Mouse (Mus musculus) liver, embryonic 13.5 days (tissue): ENCODE results near the gene Trim46. TPM values are rescaled to one million over a fixed set of nuclear protein-coding genes. Genes with fewer than 3 reads are reported as not detected.

Source experiments
- ATAC-seq: fragments of 200-750 bp; cut with Nextera tagmentation; 2 replicates; pipeline ENCODE4 v1.8.0; 2017; ENCODE audit warnings: low read depth, mild to moderate bottlenecking, moderate number of reproducible peaks, moderate library complexity
- DNase-seq: peaks from one replicate; pipeline ENCODE4 v3.0.0; 2022
- H3K27ac ChIP-seq: fragments of 300-500 bp; sonication (generic); 2 replicates; pipeline ENCODE4 v1.5.1; 2015; ENCODE audit warnings: moderate library complexity, mild to moderate bottlenecking, inconsistent platforms
- H3K27me3 ChIP-seq: fragments of 300-500 bp; sonication (generic); 2 replicates; pipeline ENCODE4 v1.6.1; 2015; ENCODE audit warnings: mild to moderate bottlenecking, inconsistent platforms
- H3K36me3 ChIP-seq: fragments of 300-500 bp; sonication (generic); 2 replicates; pipeline ENCODE4 v1.6.1; 2015; ENCODE audit warnings: mild to moderate bottlenecking, inconsistent platforms
- H3K4me1 ChIP-seq: fragments of 300-500 bp; sonication (generic); replicated peaks from 2 replicates; pipeline ENCODE4 v1.6.1; 2015; ENCODE audit warnings: inconsistent platforms
- H3K4me2 ChIP-seq: fragments of 300-500 bp; sonication (generic); 2 replicates; pipeline ENCODE4 v1.6.1; 2015; ENCODE audit warnings: inconsistent platforms, mild to moderate bottlenecking, moderate library complexity
- H3K4me3 ChIP-seq: fragments of 300-500 bp; sonication (generic); replicated peaks from 2 replicates; pipeline ENCODE4 v1.5.1; 2015; ENCODE audit warnings: mild to moderate bottlenecking, inconsistent platforms
- H3K9ac ChIP-seq: fragments of 300-500 bp; sonication (generic); 2 replicates; pipeline ENCODE4 v1.6.1; 2015; ENCODE audit warnings: mild to moderate bottlenecking, inconsistent platforms
- H3K9me3 ChIP-seq: fragments of 300-500 bp; sonication (generic); replicated peaks from 2 replicates; pipeline ENCODE4 v1.6.1; 2016; ENCODE audit warnings: inconsistent platforms
- WGBS: fragments of 180-500 bp; shearing (Covaris S2); methylation state at CpG from one replicate; pipeline ENCODE4 v1.1.7; 2015; ENCODE audit not compliant: insufficient replicate concordance; 5-methylcytosine and 5-hydroxymethylcytosine counted together
- polyA plus RNA-seq: library from polyadenylated mRNA; unstranded; fragments of >200 nt; fragmentation: Nextera tagmentation; extraction: Ambion mirVana; gene quantifications from 2 replicates; pipeline ENCODE4 v1.2.1, GENCODE M21; 2015

The Trim46 gene
- 0.14 and 0.23 TPM in 2 replicates for polyA plus RNA-seq

DNA sequence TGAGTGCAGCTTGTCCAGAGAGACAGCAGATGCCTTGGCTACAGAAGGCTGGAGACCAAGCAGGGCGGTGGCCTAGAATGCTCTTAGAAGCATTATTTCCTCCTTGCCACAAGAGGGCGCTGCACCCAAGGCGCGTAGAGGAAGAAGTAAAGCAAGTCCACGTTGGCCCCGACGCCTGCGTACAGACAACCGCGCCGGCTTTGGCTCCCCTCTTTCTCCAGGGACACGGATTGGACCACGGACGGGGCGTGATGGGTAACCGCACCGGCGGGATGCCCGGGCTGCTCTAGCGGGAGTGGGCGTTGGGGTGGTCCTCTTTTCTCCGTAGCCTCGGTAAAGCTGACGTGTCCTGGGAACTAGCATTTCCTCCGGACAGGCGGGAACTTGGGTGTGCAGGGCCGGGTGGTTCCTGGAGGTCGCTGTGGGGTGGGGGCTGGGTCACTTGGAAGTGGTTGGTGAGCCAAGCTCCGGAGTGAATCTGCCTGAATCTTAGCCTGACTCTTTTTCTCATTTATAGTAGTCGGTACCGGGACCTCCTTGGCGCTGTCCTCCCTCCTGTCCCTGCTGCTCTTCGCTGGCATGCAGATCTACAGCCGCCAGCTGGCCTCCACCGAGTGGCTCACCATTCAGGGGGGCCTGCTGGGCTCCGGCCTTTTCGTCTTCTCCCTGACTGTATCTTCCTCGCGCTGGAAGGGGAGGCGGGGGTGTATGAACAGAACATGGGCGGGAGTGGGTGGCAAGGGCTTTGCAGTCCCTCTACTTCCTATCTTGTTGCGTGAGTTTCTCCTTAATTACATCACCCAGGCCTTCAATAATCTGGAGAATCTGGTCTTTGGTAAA is at the start of gene Trim46:
Trim46 (minus strand) TSS at position 49 of the 840 bp plus-strand sequence.
- Histone ChIP-seq H3K4me3 (peak within 1 kb of the TSS; percentile 71), H3K27ac (peak within 1 kb of the TSS; percentile 35), H3K9ac (peak within 1 kb of the TSS; percentile 76), H3K4me1 (peaks cover 65% of the 10 kb centered on the region), H3K9me3 (no peaks in the 10 kb centered on the region), H3K36me3 (0 out of 2 replicates have a peak, but pooled peaks cover 5% of the 10 kb centered on the region), H3K27me3 (peaks cover 40% of the 10 kb centered on the region), H3K4me2 (peak within 1 kb of the TSS; percentile 90)
- DNase-seq = peak; percentile 78
- peak; percentile 73 for ATAC-seq
- WGBS = 1% methylated on average over 42 of the region's 42 CpGs

DNA sequence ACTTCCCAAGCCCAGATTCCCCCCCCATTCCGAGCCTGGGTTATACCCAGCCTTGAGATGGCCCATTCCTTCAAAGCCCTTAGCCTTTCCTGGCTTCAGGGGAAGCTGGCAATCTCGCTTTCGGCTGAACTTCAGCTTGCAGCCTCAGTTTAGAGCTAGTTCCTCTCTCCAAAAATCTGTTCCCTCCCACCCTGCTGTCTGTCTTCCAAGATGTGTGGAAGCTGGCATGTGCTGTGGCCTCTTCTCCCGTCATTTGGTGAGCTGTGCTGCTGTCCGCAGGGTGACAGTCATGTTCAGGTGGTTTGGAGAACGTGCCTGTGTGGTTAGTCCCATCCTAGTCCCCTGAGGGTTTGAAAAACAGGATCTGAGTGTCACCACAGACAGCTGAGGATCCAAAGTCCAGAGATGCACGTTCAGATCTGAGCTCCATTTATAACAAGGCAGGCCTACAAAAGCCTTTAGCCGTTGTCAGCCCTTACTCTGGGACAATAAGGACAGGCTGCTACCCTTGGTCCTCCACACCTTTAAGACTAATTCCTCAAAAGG is 49.6 kb upstream of the Trim46 start:
- Histone ChIP-seq H3K36me3 (no peaks in the 10 kb centered on the region), H3K4me2 (no peak overlapping the region), H3K9me3 (no peaks in the 10 kb centered on the region), H3K9ac (no peak overlapping the region), H3K27ac (no peak overlapping the region; the same call in 1 of the 2 replicates), H3K27me3 (peaks cover 27% of the 10 kb centered on the region), H3K4me3 (no peak overlapping the region), H3K4me1 (peaks cover 9% of the 10 kb centered on the region)
- DNase-seq (no peak), ATAC-seq (no peak)
- WGBS = 49% methylated on average over 8 of the region's 8 CpGs

DNA sequence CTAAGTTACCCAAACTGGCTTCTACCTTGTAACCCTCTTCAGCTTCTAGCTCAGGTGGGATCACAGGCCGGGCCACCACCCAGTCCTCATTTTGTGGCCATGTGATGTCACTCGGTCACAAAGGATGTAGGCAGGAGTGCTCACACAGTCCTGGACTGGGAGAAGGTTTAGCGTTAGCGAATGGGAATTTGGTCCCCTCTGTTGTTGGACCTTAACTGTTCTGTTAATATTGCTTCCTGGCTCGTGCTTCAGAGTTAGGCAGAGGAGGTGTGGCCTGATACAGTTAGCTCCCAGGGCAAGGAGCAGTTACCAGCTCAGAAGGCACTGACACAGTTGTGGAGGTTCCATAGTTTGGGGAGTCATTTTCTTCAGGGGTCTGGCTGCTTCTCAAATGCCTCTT is 48.1 kb upstream of the Trim46 start:
- 68% methylated on average over 5 of the region's 5 CpGs for WGBS
- no peak overlapping the region for H3K4me2 ChIP-seq
- H3K9me3 ChIP-seq = no peaks in the 10 kb centered on the region
- no peak overlapping the region for H3K9ac ChIP-seq
- no peak overlapping the region for H3K4me3 ChIP-seq
- H3K27ac ChIP-seq = peak overlapping the region; percentile 13; the same call in 1 of the 2 replicates
- no peaks in the 10 kb centered on the region for H3K36me3 ChIP-seq
- DNase-seq (no peak), ATAC-seq (0 out of 2 replicates have a peak, but pooled peaks have one; percentile 37)
- H3K27me3 ChIP-seq = peaks cover 13% of the 10 kb centered on the region
- H3K4me1 ChIP-seq = peaks cover 9% of the 10 kb centered on the region

DNA sequence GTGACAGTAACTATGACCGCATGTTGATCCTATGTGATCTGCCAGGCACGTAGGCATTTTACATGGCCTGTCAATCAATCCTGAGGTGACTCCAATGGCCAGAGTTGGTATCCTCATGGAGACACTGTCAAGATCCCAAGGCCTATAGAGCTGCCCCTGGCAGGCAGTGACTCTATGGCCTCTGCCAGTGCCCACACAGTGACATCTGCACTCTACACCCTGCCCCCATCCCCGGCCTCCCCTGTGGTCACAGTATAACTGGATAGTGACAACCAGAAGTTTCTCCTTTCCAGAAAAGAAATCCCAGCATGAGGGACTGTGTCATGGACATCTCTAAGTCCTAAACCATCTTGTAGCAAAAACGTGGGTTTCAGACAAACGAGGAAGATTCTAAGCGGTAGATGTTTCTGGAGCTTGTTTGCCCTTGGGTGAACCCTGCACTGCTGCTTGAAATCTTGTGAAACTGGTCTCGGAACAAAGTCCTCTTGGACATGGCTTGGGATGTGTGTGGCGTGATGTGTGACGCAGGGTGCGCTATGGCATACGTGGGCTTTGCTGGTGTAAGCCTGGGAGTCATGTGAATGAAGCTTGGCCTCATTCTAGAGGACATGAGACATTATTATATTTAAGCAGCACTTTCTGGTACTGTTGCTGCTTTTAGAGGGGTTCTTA is 47.3 kb upstream of the Trim46 start:
- Histone ChIP-seq H3K36me3 (no peaks in the 10 kb centered on the region), H3K27me3 (peaks cover 6% of the 10 kb centered on the region), H3K4me1 (peaks cover 9% of the 10 kb centered on the region; the same call in 1 of the 2 replicates), H3K4me3 (no peak overlapping the region), H3K9me3 (no peaks in the 10 kb centered on the region), H3K4me2 (no peak overlapping the region), H3K27ac (peak overlapping the region; percentile 13; the same call in 1 of the 2 replicates), H3K9ac (no peak overlapping the region)
- DNase-seq (no peak), ATAC-seq (peak; percentile 41; the same call in 1 of the 2 replicates)
- 67% methylated on average over 11 of the region's 11 CpGs for WGBS

DNA sequence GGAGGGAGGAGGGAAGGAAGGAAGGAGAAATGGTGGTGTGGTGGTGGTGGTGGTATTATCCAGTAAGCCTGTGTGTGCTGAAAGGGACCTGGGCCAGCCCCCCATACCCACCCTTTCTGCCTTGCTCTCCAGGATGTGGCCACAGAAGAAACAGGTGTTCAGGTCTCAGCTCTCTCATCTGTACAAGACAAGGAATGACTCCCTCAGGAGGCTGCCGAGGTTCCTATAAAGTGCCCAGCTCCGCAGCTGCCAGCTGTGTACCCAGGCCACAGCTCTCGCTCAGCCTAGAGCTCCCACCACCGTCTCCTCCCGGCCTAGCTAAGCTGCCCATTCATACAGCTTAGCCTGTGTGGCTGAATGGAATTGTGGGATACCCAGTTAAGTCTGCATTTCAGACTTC is 46.2 kb upstream of the Trim46 start:
- Histone ChIP-seq H3K4me1 (peaks cover 9% of the 10 kb centered on the region; the same call in 1 of the 2 replicates), H3K36me3 (no peaks in the 10 kb centered on the region), H3K4me2 (no peak overlapping the region), H3K27ac (no peak overlapping the region), H3K9ac (no peak overlapping the region), H3K4me3 (no peak overlapping the region), H3K27me3 (no peaks in the 10 kb centered on the region), H3K9me3 (no peaks in the 10 kb centered on the region)
- no peak for ATAC-seq
- no peak for DNase-seq
- 61% methylated on average over 5 of the region's 5 CpGs for WGBS

DNA sequence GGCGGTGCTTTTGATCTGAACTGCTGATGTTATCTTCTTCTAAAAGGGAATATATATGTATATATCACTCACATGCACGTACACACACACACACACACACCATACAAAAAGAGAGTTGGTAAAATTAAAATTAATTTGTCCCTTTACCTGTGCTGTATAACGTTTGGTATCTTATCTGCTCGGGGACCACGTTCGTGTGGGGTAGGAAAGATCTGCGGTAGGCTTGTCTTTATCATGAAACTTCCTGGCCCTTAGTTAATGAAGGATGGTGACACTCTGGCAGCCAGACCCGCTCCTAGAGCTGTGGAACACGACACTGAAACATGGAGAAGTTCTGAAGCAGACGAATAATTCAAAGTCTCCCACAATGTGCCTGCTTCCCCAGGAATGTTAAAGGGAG is 45.8 kb upstream of the Trim46 start:
- ATAC-seq = no peak
- WGBS = 23% methylated on average over 10 of the region's 10 CpGs
- Histone ChIP-seq H3K9ac (no peak overlapping the region), H3K4me2 (no peak overlapping the region), H3K36me3 (no peaks in the 10 kb centered on the region), H3K4me3 (no peak overlapping the region), H3K9me3 (no peaks in the 10 kb centered on the region), H3K27me3 (no peaks in the 10 kb centered on the region), H3K27ac (no peak overlapping the region), H3K4me1 (peaks cover 9% of the 10 kb centered on the region; the same call in 1 of the 2 replicates)
- DNase-seq = no peak

DNA sequence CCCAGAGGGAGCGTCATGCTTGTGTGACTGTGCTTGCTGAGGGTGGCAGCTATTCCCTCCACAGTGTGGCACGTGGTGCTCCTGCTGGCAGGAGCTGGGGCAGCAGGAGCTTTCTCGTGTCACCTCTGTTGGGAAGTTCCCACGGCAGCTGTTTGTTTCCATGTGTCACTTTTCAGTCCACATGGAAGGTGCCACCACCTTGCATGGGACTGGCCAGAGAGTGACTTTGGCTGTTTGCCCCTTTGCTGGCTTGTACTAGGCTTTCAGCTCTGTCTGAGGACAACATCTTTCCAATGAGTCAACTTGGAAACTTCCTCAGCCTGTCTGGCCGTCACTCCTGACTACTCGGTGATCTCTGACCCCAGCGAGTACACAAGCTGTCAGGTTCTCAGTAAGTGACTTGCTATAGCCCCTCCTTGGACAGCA is 42.4 kb upstream of the Trim46 start:
- Histone ChIP-seq H3K27me3 (no peaks in the 10 kb centered on the region), H3K4me2 (no peak overlapping the region), H3K4me1 (peaks cover 5% of the 10 kb centered on the region; the same call in 1 of the 2 replicates), H3K9ac (no peak overlapping the region), H3K4me3 (no peak overlapping the region), H3K9me3 (no peaks in the 10 kb centered on the region), H3K27ac (no peak overlapping the region), H3K36me3 (no peaks in the 10 kb centered on the region)
- DNase-seq (no peak), ATAC-seq (no peak)
- WGBS = 42% methylated on average over 7 of the region's 7 CpGs

DNA sequence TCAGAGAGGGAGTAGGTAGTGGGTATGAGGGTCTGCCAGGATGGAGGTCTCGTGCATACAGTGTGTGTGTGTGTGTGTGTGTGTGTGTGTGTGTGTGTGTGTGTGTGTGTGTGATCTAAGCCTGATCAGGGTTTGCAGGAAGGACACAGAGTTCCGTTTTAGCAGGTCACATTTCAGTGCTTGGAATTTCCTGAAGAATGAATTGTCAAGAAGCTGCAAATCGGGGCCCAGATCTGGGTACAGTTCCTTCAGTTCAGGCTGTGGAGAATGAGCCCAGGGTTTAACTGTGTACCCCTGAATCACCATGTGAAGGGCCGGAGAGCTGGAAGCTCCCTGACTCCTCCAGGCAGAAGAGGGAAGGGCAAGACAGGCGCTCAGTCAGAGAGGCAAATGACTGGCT is 41.2 kb upstream of the Trim46 start:
- 45% methylated on average over 5 of the region's 5 CpGs for WGBS
- H3K4me2 ChIP-seq = no peak overlapping the region
- no peaks in the 10 kb centered on the region for H3K36me3 ChIP-seq
- no peaks in the 10 kb centered on the region for H3K9me3 ChIP-seq
- peaks cover 7% of the 10 kb centered on the region for H3K27me3 ChIP-seq
- DNase-seq = no peak
- H3K27ac ChIP-seq = no peak overlapping the region
- no peak overlapping the region for H3K9ac ChIP-seq
- H3K4me1 ChIP-seq = no peaks in the 10 kb centered on the region; the same call in 1 of the 2 replicates
- no peak overlapping the region for H3K4me3 ChIP-seq
- ATAC-seq = no peak

DNA sequence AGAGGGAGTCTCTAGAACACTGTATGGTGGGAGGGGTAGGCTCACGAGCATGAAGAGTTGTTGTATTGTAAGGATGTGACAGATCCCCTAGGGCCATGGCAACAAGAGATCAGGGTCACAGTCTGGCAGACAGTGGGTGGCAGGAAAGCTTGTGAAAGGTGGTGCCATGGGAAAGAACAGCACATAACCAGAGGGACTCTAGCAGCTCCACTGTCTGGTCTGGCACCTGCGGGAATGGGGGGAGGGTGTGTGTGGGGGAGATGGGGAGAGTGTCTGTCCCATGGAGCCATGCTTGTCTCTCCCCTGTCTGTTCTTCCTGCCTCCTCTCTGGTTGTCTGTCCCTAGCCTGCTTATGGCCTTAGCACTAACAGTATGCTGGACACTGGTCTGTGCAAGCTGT is 39.4 kb upstream of the Trim46 start:
- Histone ChIP-seq H3K9me3 (no peaks in the 10 kb centered on the region), H3K4me3 (no peak overlapping the region), H3K9ac (no peak overlapping the region), H3K4me2 (no peak overlapping the region), H3K36me3 (no peaks in the 10 kb centered on the region), H3K27ac (no peak overlapping the region), H3K27me3 (peaks cover 24% of the 10 kb centered on the region), H3K4me1 (no peaks in the 10 kb centered on the region; the same call in none of the 2 replicates)
- DNase-seq (no peak), ATAC-seq (no peak)
- 35% methylated on average over 2 of the region's 2 CpGs for WGBS

DNA sequence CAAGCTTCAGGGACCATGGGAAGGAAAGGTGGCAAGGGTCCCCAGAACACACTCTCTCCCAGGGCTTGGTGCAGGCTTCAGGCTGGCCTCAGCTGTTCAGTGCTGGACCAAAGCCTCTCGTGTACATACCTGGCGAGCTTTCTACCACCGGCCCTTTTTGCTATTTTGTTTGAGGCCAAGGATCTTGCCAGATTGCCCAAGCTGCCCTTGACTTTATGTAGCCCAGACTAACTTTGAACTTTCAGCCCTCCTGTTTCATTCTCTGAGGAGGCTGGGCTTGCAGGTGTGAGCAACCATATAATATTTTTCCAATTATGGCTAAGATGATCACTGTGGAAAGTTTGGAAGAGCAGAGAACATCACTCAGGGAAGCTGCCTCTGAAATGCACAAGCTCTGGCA is 38.2 kb upstream of the Trim46 start:
- no peaks in the 10 kb centered on the region for H3K36me3 ChIP-seq
- peaks cover 37% of the 10 kb centered on the region for H3K27me3 ChIP-seq
- no peaks in the 10 kb centered on the region for H3K9me3 ChIP-seq
- H3K4me3 ChIP-seq = no peak overlapping the region
- no peak overlapping the region for H3K4me2 ChIP-seq
- DNase-seq (no peak), ATAC-seq (no peak)
- H3K27ac ChIP-seq = no peak overlapping the region
- WGBS = 70% methylated on average over 3 of the region's 3 CpGs
- no peak overlapping the region for H3K9ac ChIP-seq
- H3K4me1 ChIP-seq = peaks cover 9% of the 10 kb centered on the region

DNA sequence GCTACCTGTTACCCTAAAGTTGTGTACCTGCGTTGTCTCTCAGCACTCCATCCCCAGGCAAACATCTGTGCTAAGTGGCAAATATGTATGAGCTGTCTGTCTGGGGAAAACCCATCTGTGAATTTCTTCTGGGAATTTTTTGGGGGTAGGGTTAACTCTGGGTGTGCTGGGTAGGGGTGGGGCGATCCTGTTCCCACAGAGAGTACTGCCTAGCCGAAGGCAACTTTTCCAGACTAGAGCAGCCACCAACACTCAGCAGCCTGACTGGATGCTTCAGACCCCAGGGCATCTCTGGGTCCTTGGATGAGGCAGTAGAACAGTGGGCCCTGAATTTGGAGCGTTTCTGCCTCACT is 36.2 kb upstream of the Trim46 start:
- 11% methylated on average over 4 of the region's 4 CpGs for whole genome bisulfite sequencing
- Histone ChIP-seq H3K9me3 (no peaks in the 10 kb centered on the region), H3K27ac (no peak overlapping the region), H3K4me3 (no peak overlapping the region), H3K36me3 (no peaks in the 10 kb centered on the region), H3K4me1 (peaks cover 14% of the 10 kb centered on the region), H3K4me2 (no peak overlapping the region), H3K27me3 (peaks cover 57% of the 10 kb centered on the region), H3K9ac (no peak overlapping the region)
- no peak for DNase-seq
- no peak for ATAC-seq
